Mouse (Mus musculus): ENCODE results near the gene Rpl26. TPM values are rescaled to one million over a fixed set of nuclear protein-coding genes. Genes with fewer than 3 reads are reported as not detected.
A peak's percentile ranks its signal among the peaks of the same experiment; 100 is the strongest.

The Rpl26 gene
- polyA plus RNA-seq, 1 experiment from 2014 or later, result 951 TPM

DNA sequence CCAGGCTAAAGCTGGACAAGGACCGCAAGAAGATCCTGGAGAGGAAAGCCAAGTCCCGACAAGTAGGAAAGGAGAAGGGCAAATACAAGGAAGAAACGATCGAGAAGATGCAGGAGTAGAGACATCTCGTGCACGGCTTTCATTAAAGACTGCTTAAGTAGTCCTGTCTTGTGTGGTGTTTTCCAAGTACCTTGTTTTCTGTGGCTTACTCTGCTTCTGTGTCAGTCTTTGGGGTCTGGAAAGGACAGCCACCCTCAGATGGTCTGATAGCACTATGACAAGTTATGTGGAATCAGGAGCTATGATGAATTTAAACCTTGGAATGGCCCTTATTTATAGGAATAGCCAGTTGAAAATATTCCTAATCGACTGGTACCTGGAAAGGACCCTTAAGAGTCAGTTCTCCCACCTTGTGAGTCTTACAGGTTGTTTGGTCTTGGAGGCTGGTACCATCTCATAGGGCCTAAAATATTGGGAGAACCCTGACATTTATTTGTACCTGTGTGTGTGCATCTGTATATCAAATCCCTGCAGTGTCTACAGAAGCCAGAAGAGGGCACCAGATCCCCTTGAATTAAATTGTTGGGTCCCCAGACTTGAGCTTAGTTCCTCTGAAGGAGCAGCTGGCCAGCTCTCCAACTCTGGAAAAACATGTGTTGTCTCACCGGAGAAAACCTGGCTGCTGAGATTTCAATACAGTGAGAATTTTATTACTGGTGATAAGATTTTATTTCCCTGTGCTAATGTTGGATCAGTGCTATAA lies 3.2 kb downstream of the Rpl26 start:
- no peak for ATAC-seq (ENCODE audit: low read depth)
- WGBS, result 75% methylated on average over 8 of the region's 8 CpGs

DNA sequence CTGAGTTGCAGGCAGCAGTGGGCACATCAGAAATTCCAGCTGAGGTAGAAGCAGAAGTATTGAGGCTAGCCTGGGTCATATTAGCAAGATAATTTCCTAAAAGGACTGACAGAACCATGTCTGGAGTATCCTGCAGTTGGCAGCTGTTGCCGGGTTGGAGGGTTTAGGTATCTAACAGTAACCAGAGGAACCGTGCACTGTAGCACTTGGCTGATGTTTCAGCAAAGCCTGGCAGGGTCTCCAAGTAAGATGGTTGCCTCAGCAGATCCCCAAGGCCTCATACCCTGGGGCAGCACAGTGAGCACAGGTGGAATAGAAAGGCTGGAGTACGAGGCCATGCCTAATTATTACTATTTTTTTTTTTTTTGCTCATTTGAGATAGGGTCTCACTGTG lies 3.8 kb downstream of the Rpl26 start:
- peaks cover 34% of the 10 kb centered on the region for H3K36me3 ChIP-seq (ENCODE audit: control insufficient read depth, insufficient read depth, low read length)
- no peaks in the 10 kb centered on the region for H3K9me3 ChIP-seq (ENCODE audit: control insufficient read depth, low read length)
- no peak overlapping the region for H3K4me2 ChIP-seq (ENCODE audit: low read depth, low read length)
- no peak overlapping the region for H3K4me3 ChIP-seq (ENCODE audit: low read length)
- no peak for ATAC-seq (ENCODE audit: low read depth)
- H3K27ac ChIP-seq (ENCODE audit: low read length), result no peak overlapping the region
- no peaks in the 10 kb centered on the region for H3K27me3 ChIP-seq (ENCODE audit: control insufficient read depth, insufficient read depth, low read depth, low read length)
- H3K4me1 ChIP-seq (replicated peaks; ENCODE audit: control insufficient read depth, insufficient read depth, low read length), result peaks cover 11% of the 10 kb centered on the region
- no peak overlapping the region for H3K9ac ChIP-seq (ENCODE audit: low read length)
- 85% methylated on average over 3 of the region's 3 CpGs for WGBS

More for the DNA sequence above, 3.2 kb downstream of the Rpl26 start:
- Histone ChIP-seq H3K4me3 (ENCODE audit: low read length) (no peak overlapping the region), H3K27me3 (ENCODE audit: control insufficient read depth, insufficient read depth, low read depth, low read length) (no peaks in the 10 kb centered on the region), H3K36me3 (ENCODE audit: control insufficient read depth, insufficient read depth, low read length) (peaks cover 34% of the 10 kb centered on the region), H3K4me1 (replicated peaks; ENCODE audit: control insufficient read depth, insufficient read depth, low read length) (peaks cover 11% of the 10 kb centered on the region), H3K9ac (ENCODE audit: low read length) (no peak overlapping the region), H3K27ac (ENCODE audit: low read length) (no peak overlapping the region), H3K9me3 (ENCODE audit: control insufficient read depth, low read length) (no peaks in the 10 kb centered on the region), H3K4me2 (ENCODE audit: low read depth, low read length) (no peak overlapping the region)

DNA sequence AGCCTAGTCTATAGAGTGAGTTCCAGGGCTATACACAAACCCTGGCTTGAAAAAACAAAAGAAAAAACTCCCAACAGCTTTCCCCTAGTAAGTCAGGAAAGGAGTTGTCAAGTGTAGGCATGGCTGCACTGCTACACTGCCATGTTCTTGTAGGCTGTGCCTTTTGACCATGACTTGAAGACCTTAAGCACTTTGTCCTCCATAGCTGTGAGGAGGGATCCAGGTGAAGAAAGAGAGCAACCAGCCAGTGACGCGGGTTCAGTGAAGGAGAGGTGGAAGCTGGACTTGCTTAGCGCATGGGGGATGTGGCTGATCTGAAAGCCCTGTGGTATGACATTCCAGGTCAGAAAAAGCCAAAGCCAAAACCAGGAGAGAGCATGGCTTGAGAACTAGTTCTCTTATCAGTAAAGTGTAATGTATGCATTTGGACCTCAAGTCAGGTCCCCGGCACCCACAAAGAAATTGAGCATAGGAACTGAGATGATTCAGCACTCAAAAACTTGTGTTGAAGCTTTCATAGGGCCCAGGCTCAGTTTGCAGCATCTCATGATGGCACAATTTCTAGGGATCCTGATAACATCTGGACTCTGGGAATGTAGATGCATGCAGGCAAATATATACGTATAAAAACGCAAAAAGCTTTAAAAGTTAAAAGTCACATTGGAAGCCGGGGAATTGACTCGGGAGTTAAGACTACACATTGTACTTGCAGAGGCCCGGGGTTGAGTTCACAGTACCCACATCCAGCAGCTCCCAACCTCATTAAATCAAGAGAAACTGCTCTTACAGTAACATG lies 4.5 kb downstream of the Rpl26 start:
- no peak overlapping the region for H3K4me3 ChIP-seq (ENCODE audit: low read length)
- H3K4me1 ChIP-seq (replicated peaks; ENCODE audit: control insufficient read depth, insufficient read depth, low read length), result peaks cover 11% of the 10 kb centered on the region
- no peak overlapping the region for H3K9ac ChIP-seq (ENCODE audit: low read length)
- H3K4me2 ChIP-seq (ENCODE audit: low read depth, low read length), result no peak overlapping the region
- no peaks in the 10 kb centered on the region for H3K27me3 ChIP-seq (ENCODE audit: control insufficient read depth, insufficient read depth, low read depth, low read length)
- no peak; the same call in 1 of the 2 replicates for ATAC-seq (ENCODE audit: low read depth)
- peaks cover 34% of the 10 kb centered on the region for H3K36me3 ChIP-seq (ENCODE audit: control insufficient read depth, insufficient read depth, low read length)
- H3K9me3 ChIP-seq (ENCODE audit: control insufficient read depth, low read length), result no peaks in the 10 kb centered on the region
- no peak overlapping the region for H3K27ac ChIP-seq (ENCODE audit: low read length)
- 88% methylated on average over 9 of the region's 9 CpGs for WGBS

DNA sequence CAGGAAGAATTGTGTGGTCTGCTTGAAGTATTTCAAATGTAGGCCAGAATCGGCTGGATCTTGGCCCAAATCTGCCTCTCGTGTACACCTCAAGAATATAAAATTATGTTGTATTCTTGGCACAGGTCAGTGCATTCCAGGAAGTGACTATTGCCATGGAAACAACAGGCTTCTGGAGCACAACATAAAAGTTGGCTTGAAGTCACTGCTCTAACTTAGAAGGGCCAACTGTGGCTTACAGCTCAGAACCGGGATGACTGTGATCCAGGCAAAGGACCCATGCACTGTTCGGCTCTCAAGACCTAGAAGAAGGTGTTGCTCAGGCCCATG lies 5.0 kb downstream of the Rpl26 start:
- Histone ChIP-seq H3K9me3 (ENCODE audit: control insufficient read depth, low read length) (no peaks in the 10 kb centered on the region), H3K4me3 (ENCODE audit: low read length) (no peak overlapping the region), H3K4me1 (replicated peaks; ENCODE audit: control insufficient read depth, insufficient read depth, low read length) (peaks cover 11% of the 10 kb centered on the region), H3K9ac (ENCODE audit: low read length) (no peak overlapping the region), H3K36me3 (ENCODE audit: control insufficient read depth, insufficient read depth, low read length) (peaks cover 34% of the 10 kb centered on the region), H3K4me2 (ENCODE audit: low read depth, low read length) (no peak overlapping the region), H3K27me3 (ENCODE audit: control insufficient read depth, insufficient read depth, low read depth, low read length) (no peaks in the 10 kb centered on the region), H3K27ac (ENCODE audit: low read length) (no peak overlapping the region)
- peak; percentile 55 for ATAC-seq (ENCODE audit: low read depth)
- WGBS, result 38% methylated on average over 4 of the region's 4 CpGs

DNA sequence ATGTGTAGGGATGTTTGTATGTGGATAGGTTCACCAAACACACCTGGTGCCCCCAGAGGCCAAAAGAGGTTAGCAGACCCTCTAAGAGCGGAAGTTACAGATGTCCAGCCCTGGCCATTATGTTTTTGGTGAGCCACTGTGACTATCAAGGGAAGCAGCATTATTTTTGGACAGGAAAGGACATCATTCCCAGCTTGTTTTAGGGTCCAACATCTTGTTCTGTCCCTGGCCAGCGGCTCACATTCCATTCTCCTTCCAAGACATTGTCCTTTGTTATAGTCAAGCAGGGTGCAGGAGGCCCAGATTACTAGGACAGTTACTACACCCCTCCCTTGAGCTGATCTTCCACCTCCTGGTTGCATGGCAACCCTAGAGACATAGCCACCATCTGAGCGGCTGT lies 5.9 kb downstream of the Rpl26 start:
- H3K27ac ChIP-seq (ENCODE audit: low read length), result no peak overlapping the region
- no peaks in the 10 kb centered on the region for H3K27me3 ChIP-seq (ENCODE audit: control insufficient read depth, insufficient read depth, low read depth, low read length)
- peaks cover 11% of the 10 kb centered on the region for H3K4me1 ChIP-seq (replicated peaks; ENCODE audit: control insufficient read depth, insufficient read depth, low read length)
- H3K4me2 ChIP-seq (ENCODE audit: low read depth, low read length), result no peak overlapping the region
- H3K9ac ChIP-seq (ENCODE audit: low read length), result no peak overlapping the region
- no peak overlapping the region for H3K4me3 ChIP-seq (ENCODE audit: low read length)
- H3K36me3 ChIP-seq (ENCODE audit: control insufficient read depth, insufficient read depth, low read length), result peaks cover 34% of the 10 kb centered on the region
- ATAC-seq (ENCODE audit: low read depth), result no peak
- WGBS, result 70% methylated on average over 3 of the region's 3 CpGs
- H3K9me3 ChIP-seq (ENCODE audit: control insufficient read depth, low read length), result no peaks in the 10 kb centered on the region

DNA sequence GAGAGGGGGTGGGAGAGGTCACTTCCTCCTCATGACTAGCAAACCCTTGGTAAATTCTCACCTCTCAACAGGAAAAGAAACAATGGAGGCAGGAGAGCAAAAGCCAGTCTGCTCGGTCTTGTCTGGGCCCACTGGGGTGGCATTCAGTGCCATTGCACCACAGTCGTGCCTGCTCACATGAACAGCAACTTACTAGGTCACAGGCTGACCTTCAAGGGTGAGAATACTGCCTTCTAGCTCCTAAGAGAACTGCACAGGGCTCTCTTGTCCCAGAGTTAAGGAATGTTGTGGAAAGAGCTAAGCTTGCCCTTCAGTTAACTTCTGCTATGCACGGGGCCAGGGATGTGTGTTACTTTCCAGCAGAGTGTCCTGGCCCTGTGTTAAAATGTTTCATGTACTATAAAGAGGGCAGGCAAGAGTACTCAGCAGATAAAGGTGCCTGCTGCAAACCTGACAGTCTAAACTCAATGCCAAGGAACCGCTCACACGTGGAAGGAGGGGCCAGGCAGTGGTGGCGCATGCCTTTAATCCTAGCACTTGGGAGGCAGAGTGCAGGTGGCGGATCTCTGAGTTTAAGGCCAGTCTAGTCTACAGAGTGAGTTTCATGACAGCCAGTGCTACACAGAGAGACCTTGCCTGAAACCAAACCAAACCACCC lies 7.6 kb downstream of the Rpl26 start:
- H3K27me3 ChIP-seq (ENCODE audit: control insufficient read depth, insufficient read depth, low read depth, low read length), result no peaks in the 10 kb centered on the region
- WGBS, result 39% methylated on average over 7 of the region's 7 CpGs
- no peaks in the 10 kb centered on the region for H3K9me3 ChIP-seq (ENCODE audit: control insufficient read depth, low read length)
- ATAC-seq (ENCODE audit: low read depth), result no peak
- no peak overlapping the region for H3K9ac ChIP-seq (ENCODE audit: low read length)
- no peak overlapping the region for H3K4me2 ChIP-seq (ENCODE audit: low read depth, low read length)
- H3K27ac ChIP-seq (ENCODE audit: low read length), result peak overlapping the region; percentile 16; the same call in 1 of the 2 replicates
- peaks cover 22% of the 10 kb centered on the region for H3K36me3 ChIP-seq (ENCODE audit: control insufficient read depth, insufficient read depth, low read length)
- H3K4me1 ChIP-seq (replicated peaks; ENCODE audit: control insufficient read depth, insufficient read depth, low read length), result peaks cover 5% of the 10 kb centered on the region
- H3K4me3 ChIP-seq (ENCODE audit: low read length), result no peak overlapping the region

DNA sequence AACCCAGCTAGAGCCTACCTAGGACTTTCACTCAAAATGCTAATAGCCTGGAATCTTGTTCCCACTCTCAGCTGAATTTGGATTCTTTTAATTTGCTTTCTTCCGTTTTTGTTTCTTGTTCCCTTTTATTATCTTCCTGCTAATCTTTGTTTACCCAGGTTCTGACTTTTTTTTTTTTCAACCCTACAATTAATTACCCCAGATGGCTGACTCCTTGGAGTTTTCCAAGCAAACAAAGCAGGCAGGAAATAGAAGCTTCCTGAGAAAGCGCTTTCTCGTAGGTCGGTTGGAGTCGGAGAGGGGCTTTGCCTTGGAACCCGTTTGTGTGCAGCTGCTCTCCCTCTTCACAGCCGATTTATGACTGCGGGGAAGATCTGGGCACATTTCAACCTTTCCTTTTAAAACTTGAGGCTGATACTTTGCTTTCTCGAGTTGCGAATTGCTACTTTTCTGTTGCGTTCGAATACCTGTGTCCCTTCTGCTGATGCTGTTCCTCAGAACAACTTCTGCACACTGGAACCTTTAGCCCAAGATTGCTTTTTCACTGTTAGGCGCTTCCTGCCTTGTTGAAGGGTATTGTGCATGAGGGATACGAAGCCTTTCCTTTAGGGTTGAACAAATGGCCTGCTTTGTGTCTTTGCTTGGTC lies 10.3 kb downstream of the Rpl26 start:
- H3K4me2 ChIP-seq (ENCODE audit: low read depth, low read length), result 0 out of 2 replicates have a peak overlapping the region, but pooled peaks have one; percentile 1
- WGBS, result 33% methylated on average over 14 of the region's 14 CpGs
- ATAC-seq (ENCODE audit: low read depth), result peak; percentile 65; the same call in 1 of the 2 replicates

DNA sequence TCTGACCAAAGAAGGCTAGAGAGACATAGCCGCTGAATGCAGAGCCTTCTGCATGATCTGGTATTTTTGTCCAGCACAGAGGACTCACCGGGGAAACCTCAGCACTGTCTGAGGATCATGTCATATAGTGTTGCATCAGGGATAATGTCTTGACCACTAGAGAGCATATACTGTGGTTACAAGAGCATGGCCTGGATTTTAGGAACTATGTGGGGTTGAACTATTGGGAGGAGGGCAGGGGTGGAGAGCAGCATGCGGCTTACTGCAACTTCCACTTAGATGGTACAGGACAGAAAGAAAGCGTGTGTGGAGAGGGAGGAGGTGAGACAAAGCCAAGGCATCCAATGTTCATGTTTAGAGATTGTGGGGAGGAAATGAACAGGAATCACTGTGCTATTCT lies 13.2 kb downstream of the Rpl26 start:
- Histone ChIP-seq H3K36me3 (ENCODE audit: control insufficient read depth, insufficient read depth, low read length) (no peaks in the 10 kb centered on the region), H3K4me1 (replicated peaks; ENCODE audit: control insufficient read depth, insufficient read depth, low read length) (no peaks in the 10 kb centered on the region), H3K4me2 (ENCODE audit: low read depth, low read length) (no peak overlapping the region), H3K9ac (ENCODE audit: low read length) (no peak overlapping the region), H3K27ac (ENCODE audit: low read length) (no peak overlapping the region), H3K9me3 (ENCODE audit: control insufficient read depth, low read length) (no peaks in the 10 kb centered on the region), H3K27me3 (ENCODE audit: control insufficient read depth, insufficient read depth, low read depth, low read length) (no peaks in the 10 kb centered on the region), H3K4me3 (ENCODE audit: low read length) (no peak overlapping the region)
- WGBS, result 79% methylated on average over 4 of the region's 4 CpGs
- no peak for ATAC-seq (ENCODE audit: low read depth)

More for the DNA sequence above, 10.3 kb downstream of the Rpl26 start:
- H3K4me3 ChIP-seq (ENCODE audit: low read length), result no peak overlapping the region
- no peaks in the 10 kb centered on the region for H3K27me3 ChIP-seq (ENCODE audit: control insufficient read depth, insufficient read depth, low read depth, low read length)
- peak overlapping the region; percentile 76 for H3K27ac ChIP-seq (ENCODE audit: low read length)
- no peak overlapping the region for H3K9ac ChIP-seq (ENCODE audit: low read length)
- H3K36me3 ChIP-seq (ENCODE audit: control insufficient read depth, insufficient read depth, low read length), result peaks cover 3% of the 10 kb centered on the region; the same call in 1 of the 2 replicates
- H3K4me1 ChIP-seq (replicated peaks; ENCODE audit: control insufficient read depth, insufficient read depth, low read length), result peaks cover under 1% of the 10 kb centered on the region
- H3K9me3 ChIP-seq (ENCODE audit: control insufficient read depth, low read length), result no peaks in the 10 kb centered on the region

DNA sequence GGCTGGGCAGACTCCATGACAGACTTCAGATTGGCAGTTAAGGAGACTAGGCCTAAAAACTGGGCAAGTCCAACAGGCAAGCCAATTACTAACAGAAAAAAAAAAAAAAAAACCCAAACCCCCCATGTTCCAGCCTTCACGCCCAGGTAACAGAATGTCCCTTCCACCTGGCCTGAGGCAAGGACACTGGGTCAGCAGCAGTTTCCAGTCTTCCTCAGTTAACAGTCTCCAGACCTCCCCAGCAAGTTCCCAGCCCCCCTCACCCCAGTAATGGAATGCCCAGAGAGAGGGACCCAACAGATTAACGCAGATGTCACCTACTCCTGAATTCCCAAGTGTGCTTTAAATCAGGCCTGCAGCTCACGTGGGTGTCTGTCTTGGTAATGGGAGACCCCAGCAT lies 21.8 kb downstream of the Rpl26 start:
- no peak for ATAC-seq (ENCODE audit: low read depth)
- WGBS, result 46% methylated on average over 3 of the region's 3 CpGs

More for the DNA sequence above, 21.8 kb downstream of the Rpl26 start:
- H3K4me2 ChIP-seq (ENCODE audit: low read depth, low read length), result no peak overlapping the region
- no peaks in the 10 kb centered on the region for H3K4me1 ChIP-seq (replicated peaks; ENCODE audit: control insufficient read depth, insufficient read depth, low read length)
- no peaks in the 10 kb centered on the region for H3K36me3 ChIP-seq (ENCODE audit: control insufficient read depth, insufficient read depth, low read length)
- no peak overlapping the region for H3K27ac ChIP-seq (ENCODE audit: low read length)
- no peak overlapping the region for H3K9ac ChIP-seq (ENCODE audit: low read length)
- no peak overlapping the region for H3K4me3 ChIP-seq (ENCODE audit: low read length)
- no peaks in the 10 kb centered on the region for H3K27me3 ChIP-seq (ENCODE audit: control insufficient read depth, insufficient read depth, low read depth, low read length)
- H3K9me3 ChIP-seq (ENCODE audit: control insufficient read depth, low read length), result no peaks in the 10 kb centered on the region
